Mouse (Mus musculus): ENCODE measurements around the gene Dlg4. TPM values are rescaled to one million over a fixed set of nuclear protein-coding genes. Genes with fewer than 3 reads are reported as not detected.
A peak's percentile ranks its signal among the peaks of the same experiment; 100 is the strongest.
"Not testable (repeated sequence)": the region's sequence is repeated elsewhere in the genome, so short reads cannot be mapped to it uniquely, and the experiment has no call there.

Dlg4 gene
- polyA plus RNA-seq, 1 experiment from 2014 or later: 28.1 TPM

DNA sequence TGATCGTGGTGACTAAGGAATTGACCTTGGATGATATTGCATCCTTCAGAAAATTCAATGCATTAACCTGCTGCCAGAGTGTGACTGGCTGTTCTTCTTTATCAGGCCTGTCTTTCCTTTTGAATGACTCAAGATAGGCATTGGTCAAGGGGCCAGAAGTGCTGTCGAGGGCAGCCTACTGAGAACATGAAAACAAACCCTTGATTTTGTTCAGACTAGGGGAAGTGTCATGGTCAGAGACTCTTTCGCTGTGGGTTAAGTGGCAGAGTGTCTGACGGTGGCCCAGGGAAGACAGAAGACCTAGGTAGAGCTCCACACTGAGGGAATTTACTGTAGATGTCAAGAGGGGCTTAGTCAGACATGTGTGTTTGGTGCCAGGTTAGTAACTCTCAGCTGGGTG lies 50.0 kb downstream of the Dlg4 start:
- Histone ChIP-seq H3K27me3 (no peaks in the 10 kb centered on the region), H3K36me3 (no peaks in the 10 kb centered on the region), H3K9ac (no peak overlapping the region), H3K4me1 (replicated peaks) (peaks cover 6% of the 10 kb centered on the region; the same call in 1 of the 2 replicates), H3K4me3 (no peak overlapping the region), H3K27ac (no peak overlapping the region), H3K4me2 (no peak overlapping the region), H3K9me3 (no peaks in the 10 kb centered on the region)
- ATAC-seq (ENCODE audit: low FRiP score): no peak
- 83% methylated on average over 4 of the region's 4 CpGs for WGBS

- peaks cover 6% of the 10 kb centered on the region; the same call in 1 of the 2 replicates for H3K4me1 ChIP-seq (replicated peaks)
- 33% methylated on average over 3 of the region's 3 CpGs for WGBS
- no peaks in the 10 kb centered on the region for H3K36me3 ChIP-seq
- no peaks in the 10 kb centered on the region for H3K9me3 ChIP-seq
- H3K27me3 ChIP-seq: no peaks in the 10 kb centered on the region
- no peak overlapping the region for H3K27ac ChIP-seq
- H3K9ac ChIP-seq: no peak overlapping the region
- ATAC-seq (ENCODE audit: low FRiP score): no peak; the same call in 1 of the 2 replicates
- no peak overlapping the region for H3K4me2 ChIP-seq
- H3K4me3 ChIP-seq: no peak overlapping the region
Observed at GRCm38 (mm10) chr11:70068245-70068644, 51.5 kb downstream of the Dlg4 start.

- no peaks in the 10 kb centered on the region for H3K27me3 ChIP-seq
- no peak overlapping the region for H3K27ac ChIP-seq
- 67% methylated on average over 6 of the region's 6 CpGs for WGBS
- no peak overlapping the region for H3K4me2 ChIP-seq
- no peaks in the 10 kb centered on the region for H3K9me3 ChIP-seq
- ATAC-seq (ENCODE audit: low FRiP score): no peak
- peaks cover 8% of the 10 kb centered on the region; the same call in 1 of the 2 replicates for H3K4me1 ChIP-seq (replicated peaks)
- no peaks in the 10 kb centered on the region for H3K36me3 ChIP-seq
- no peak overlapping the region for H3K4me3 ChIP-seq
- no peak overlapping the region for H3K9ac ChIP-seq
Observed at GRCm38 (mm10) chr11:70070057-70070456, 53.3 kb downstream of the Dlg4 start.

GRCm38 (mm10) chr11:70070603-70071002 lies 53.9 kb downstream of the Dlg4 start:
- WGBS: 85% methylated on average over 3 of the region's 3 CpGs
- H3K9me3 ChIP-seq; H3K27me3 ChIP-seq; H3K9ac ChIP-seq; ATAC-seq (ENCODE audit: low FRiP score); H3K4me2 ChIP-seq; H3K27ac ChIP-seq; H3K4me1 ChIP-seq (replicated peaks); H3K36me3 ChIP-seq; H3K4me3 ChIP-seq: not testable (repeated sequence)

DNA sequence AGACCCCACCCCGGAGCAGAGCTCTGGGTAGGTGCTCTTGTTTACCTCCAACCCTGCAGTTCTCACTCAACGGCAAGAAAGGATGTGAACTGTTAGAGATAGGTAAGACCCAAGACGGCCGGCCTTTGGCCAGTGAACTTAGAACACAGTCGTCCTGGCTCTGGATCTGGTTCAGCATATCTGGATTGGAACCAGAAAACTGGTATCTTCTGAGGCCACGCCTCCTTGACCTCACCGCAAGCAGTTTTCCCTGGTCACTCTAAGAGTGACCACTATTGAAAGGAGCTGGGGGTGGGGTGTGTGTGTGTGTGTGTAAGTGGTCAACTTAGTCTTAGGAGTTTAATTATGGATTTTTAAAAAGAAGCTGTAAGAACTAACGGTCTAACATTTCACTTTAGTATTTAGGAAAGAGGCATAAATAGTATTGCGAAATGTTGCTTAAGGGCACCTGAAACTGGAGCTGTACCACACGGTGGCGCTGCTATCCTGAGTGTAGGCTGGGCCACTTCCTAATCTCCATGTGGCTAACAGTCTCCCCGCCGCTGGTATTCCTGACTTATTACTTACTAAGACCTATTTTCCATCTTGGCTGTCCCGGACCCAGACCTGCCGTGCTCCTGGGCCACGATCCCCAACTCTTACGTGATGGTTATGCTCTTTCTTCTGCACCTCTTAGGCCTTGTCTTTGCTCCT lies 57.8 kb downstream of the Dlg4 start:
- Histone ChIP-seq H3K4me2 (peak overlapping the region; percentile 26; the same call in 1 of the 2 replicates), H3K4me1 (replicated peaks) (0 out of 2 replicates have a peak, but pooled peaks cover 2% of the 10 kb centered on the region), H3K4me3 (no peak overlapping the region), H3K9me3 (no peaks in the 10 kb centered on the region), H3K27ac (no peak overlapping the region), H3K27me3 (no peaks in the 10 kb centered on the region), H3K36me3 (no peaks in the 10 kb centered on the region), H3K9ac (no peak overlapping the region)
- 41% methylated on average over 17 of the region's 17 CpGs for WGBS
- no peak for ATAC-seq (ENCODE audit: low FRiP score)

DNA sequence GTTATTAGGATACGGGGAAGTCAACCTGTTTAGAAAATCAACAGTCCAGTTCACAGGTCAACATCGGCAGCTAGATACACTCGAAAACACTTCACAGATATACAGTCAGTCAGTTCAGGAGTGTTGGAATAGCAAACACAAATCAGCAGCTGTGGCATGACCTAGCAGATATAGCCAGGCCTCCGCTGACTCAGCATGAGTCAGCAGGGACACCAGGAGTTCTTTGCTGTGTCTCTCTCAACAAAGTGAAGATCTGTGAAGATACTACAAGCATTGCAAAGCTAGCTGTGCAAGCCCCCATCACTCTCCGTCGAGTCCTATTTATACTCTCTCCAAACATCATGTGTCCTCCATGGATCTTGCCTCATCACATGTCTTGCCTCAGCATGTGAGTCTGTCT lies 58.8 kb downstream of the Dlg4 start:
- 86% methylated on average over 6 of the region's 6 CpGs for WGBS
- H3K9me3 ChIP-seq: no peaks in the 10 kb centered on the region

DNA sequence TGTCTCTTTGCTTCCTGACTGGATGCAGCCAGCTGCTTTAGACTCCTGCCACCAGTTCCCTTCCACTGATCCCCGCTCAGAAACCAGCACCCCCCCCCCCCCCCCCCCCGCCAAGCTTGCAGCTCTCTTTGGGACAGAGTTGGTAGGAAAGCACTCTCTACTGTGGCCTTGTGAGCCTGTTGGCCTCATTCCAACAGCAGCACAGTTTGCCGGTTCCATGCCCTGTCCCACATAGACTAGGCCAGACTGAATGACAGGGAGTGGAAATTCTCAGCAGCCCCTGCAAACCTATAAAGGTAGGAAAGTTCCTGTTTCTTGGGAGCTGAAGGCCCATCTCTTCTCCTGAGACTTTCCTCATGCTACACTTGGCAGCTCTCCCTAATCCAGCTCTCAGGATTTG lies 60.7 kb downstream of the Dlg4 start:
- 58% methylated on average over 3 of the region's 3 CpGs for WGBS

More for the DNA sequence above, 58.8 kb downstream of the Dlg4 start:
- no peak for ATAC-seq (ENCODE audit: low FRiP score)
- no peaks in the 10 kb centered on the region for H3K27me3 ChIP-seq
- H3K4me1 ChIP-seq (replicated peaks): 0 out of 2 replicates have a peak, but pooled peaks cover 2% of the 10 kb centered on the region
- no peaks in the 10 kb centered on the region for H3K36me3 ChIP-seq
- H3K4me3 ChIP-seq: no peak overlapping the region
- no peak overlapping the region for H3K4me2 ChIP-seq
- no peak overlapping the region for H3K27ac ChIP-seq
- no peak overlapping the region for H3K9ac ChIP-seq

GRCm38 (mm10) chr11:70079175-70079574 lies 62.4 kb downstream of the Dlg4 start:
- no peaks in the 10 kb centered on the region for H3K9me3 ChIP-seq
- H3K9ac ChIP-seq: no peak overlapping the region
- H3K4me1 ChIP-seq (replicated peaks): 0 out of 2 replicates have a peak, but pooled peaks cover 2% of the 10 kb centered on the region
- H3K4me3 ChIP-seq: no peak overlapping the region
- no peak overlapping the region for H3K4me2 ChIP-seq
- ATAC-seq (ENCODE audit: low FRiP score): no peak
- no peak overlapping the region for H3K27ac ChIP-seq
- H3K27me3 ChIP-seq: no peaks in the 10 kb centered on the region
- no peaks in the 10 kb centered on the region for H3K36me3 ChIP-seq
- WGBS: 78% methylated on average over 6 of the region's 6 CpGs

More for the DNA sequence above, 60.7 kb downstream of the Dlg4 start:
- no peak overlapping the region for H3K9ac ChIP-seq
- no peaks in the 10 kb centered on the region for H3K36me3 ChIP-seq
- H3K4me3 ChIP-seq: no peak overlapping the region
- H3K27ac ChIP-seq: no peak overlapping the region
- H3K4me2 ChIP-seq: no peak overlapping the region
- ATAC-seq (ENCODE audit: low FRiP score): no peak
- H3K27me3 ChIP-seq: no peaks in the 10 kb centered on the region
- H3K9me3 ChIP-seq: no peaks in the 10 kb centered on the region
- 0 out of 2 replicates have a peak, but pooled peaks cover 2% of the 10 kb centered on the region for H3K4me1 ChIP-seq (replicated peaks)

- Histone ChIP-seq H3K4me3 (no peak overlapping the region), H3K9me3 (no peaks in the 10 kb centered on the region), H3K4me2 (no peak overlapping the region), H3K4me1 (replicated peaks) (0 out of 2 replicates have a peak, but pooled peaks cover under 1% of the 10 kb centered on the region), H3K27me3 (no peaks in the 10 kb centered on the region), H3K36me3 (no peaks in the 10 kb centered on the region), H3K9ac (no peak overlapping the region), H3K27ac (no peak overlapping the region)
- 85% methylated on average over 7 of the region's 7 CpGs for WGBS
- ATAC-seq (ENCODE audit: low FRiP score): no peak
Observed at GRCm38 (mm10) chr11:70079928-70080327, 63.2 kb downstream of the Dlg4 start.

DNA sequence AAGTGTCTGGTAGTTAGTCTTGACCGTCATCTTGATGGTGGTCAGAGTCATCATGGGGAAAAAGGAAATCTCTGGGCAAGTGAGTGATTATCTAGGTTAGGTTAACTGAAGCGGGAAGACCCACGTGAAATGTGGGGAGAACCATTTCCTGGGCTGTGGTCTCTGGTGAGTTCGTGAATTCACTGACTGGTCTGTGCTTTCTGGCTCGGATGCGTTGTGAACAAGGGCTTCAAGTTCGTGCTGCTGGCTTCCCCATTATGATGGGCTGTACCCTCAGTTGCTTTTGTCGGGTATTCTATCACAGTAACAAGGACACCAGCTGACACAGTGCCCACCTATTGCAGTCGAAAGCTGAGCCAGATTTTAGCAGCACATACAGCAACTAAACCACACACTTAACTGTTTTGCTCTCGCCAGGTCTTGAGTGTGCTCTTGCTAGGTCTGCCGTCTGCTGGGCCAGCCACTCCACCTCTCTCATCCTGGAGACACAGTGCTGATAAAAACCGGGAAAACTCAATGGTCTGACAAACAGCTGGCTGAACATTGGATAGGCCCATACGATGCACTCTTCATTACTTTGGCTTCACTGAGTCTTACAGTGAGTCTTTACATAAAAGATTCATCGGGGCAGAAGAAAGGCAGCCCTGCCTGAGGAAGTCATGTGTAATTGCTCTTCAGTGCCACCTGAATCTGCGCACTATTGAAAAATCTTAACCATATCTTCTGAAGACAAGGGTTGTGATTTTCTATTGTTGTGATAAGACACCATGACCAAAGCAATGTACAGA lies 64.3 kb downstream of the Dlg4 start:
- H3K36me3 ChIP-seq: no peaks in the 10 kb centered on the region
- no peaks in the 10 kb centered on the region for H3K27me3 ChIP-seq
- no peak overlapping the region for H3K27ac ChIP-seq
- no peak overlapping the region for H3K9ac ChIP-seq
- no peak overlapping the region for H3K4me2 ChIP-seq
- no peaks in the 10 kb centered on the region for H3K4me1 ChIP-seq (replicated peaks)
- H3K4me3 ChIP-seq: no peak overlapping the region
- no peaks in the 10 kb centered on the region for H3K9me3 ChIP-seq
- 82% methylated on average over 15 of the region's 15 CpGs for WGBS
- ATAC-seq (ENCODE audit: low FRiP score): no peak

- no peak for ATAC-seq (ENCODE audit: low FRiP score)
- 80% methylated on average over 8 of the region's 8 CpGs for WGBS
- Histone ChIP-seq H3K27me3 (no peaks in the 10 kb centered on the region), H3K4me3 (no peak overlapping the region), H3K36me3 (no peaks in the 10 kb centered on the region), H3K27ac (no peak overlapping the region), H3K4me1 (replicated peaks) (no peaks in the 10 kb centered on the region), H3K9ac (no peak overlapping the region), H3K9me3 (no peaks in the 10 kb centered on the region), H3K4me2 (no peak overlapping the region)
Observed at GRCm38 (mm10) chr11:70084563-70084962, 67.8 kb downstream of the Dlg4 start.

GRCm38 (mm10) chr11:70091986-70092783 lies 75.4 kb downstream of the Dlg4 start, which contains the start of gene Asgr2:
Gene Asgr2, plus strand, starts transcription at chr11:70092644.
- H3K9me3 ChIP-seq: no peaks in the 10 kb centered on the region

More at GRCm38 (mm10) chr11:70091986-70092783, 75.4 kb downstream of the Dlg4 start, which contains the start of gene Asgr2:
- Histone ChIP-seq H3K9ac (no peak within 1 kb of the TSS), H3K4me2 (no peak within 1 kb of the TSS), H3K27ac (no peak within 1 kb of the TSS), H3K4me3 (no peak within 1 kb of the TSS), H3K36me3 (no peaks in the 10 kb centered on the region), H3K27me3 (no peaks in the 10 kb centered on the region), H3K4me1 (replicated peaks) (no peaks in the 10 kb centered on the region)
- 80% methylated on average over 12 of the region's 12 CpGs for WGBS
- no peak for ATAC-seq (ENCODE audit: low FRiP score)

All from hindbrain, embryonic 13.5 days (tissue).